Mouse (Mus musculus): Measurements from ENCODE around the gene Micu2. TPM values are rescaled to one million over a fixed set of nuclear protein-coding genes. Genes with fewer than 3 reads are reported as not detected.

Micu2 gene
- polyA plus RNA-seq, 1 experiment from 2014 or later = 70.1 TPM

- no peak overlapping the region for H3K9ac ChIP-seq (replicated peaks)
- ATAC-seq (ENCODE audit: low FRiP score, low read depth) = no peak
- no peak overlapping the region for H3K27ac ChIP-seq (replicated peaks)
- H3K4me1 ChIP-seq = peaks cover 17% of the 10 kb centered on the region; the same call in 1 of the 2 replicates
- 94% methylated on average over 2 of the region's 2 CpGs for WGBS
- no peak overlapping the region for H3K4me2 ChIP-seq (replicated peaks)
- no peaks in the 10 kb centered on the region for H3K27me3 ChIP-seq
- H3K4me3 ChIP-seq = no peak overlapping the region
- no peaks in the 10 kb centered on the region for H3K9me3 ChIP-seq
- H3K36me3 ChIP-seq = no peaks in the 10 kb centered on the region
Observed at GRCm38 (mm10) chr14:57886032-57886431, 113.0 kb downstream of the Micu2 start.

- Histone ChIP-seq H3K27ac (replicated peaks) (no peak overlapping the region), H3K4me2 (replicated peaks) (no peak overlapping the region), H3K4me1 (peaks cover 14% of the 10 kb centered on the region; the same call in 1 of the 2 replicates), H3K27me3 (no peaks in the 10 kb centered on the region), H3K9me3 (no peaks in the 10 kb centered on the region), H3K36me3 (no peaks in the 10 kb centered on the region), H3K9ac (replicated peaks) (no peak overlapping the region), H3K4me3 (no peak overlapping the region)
- 88% methylated on average over 3 of the region's 3 CpGs for WGBS
- no peak for ATAC-seq (ENCODE audit: low FRiP score, low read depth)
Observed at GRCm38 (mm10) chr14:57883341-57883740, 115.7 kb downstream of the Micu2 start.

GRCm38 (mm10) chr14:57882720-57883119, 116.3 kb downstream of the Micu2 start:
- no peak overlapping the region for H3K9ac ChIP-seq (replicated peaks)
- 65% methylated on average over 4 of the region's 4 CpGs for WGBS
- no peaks in the 10 kb centered on the region for H3K9me3 ChIP-seq
- H3K4me3 ChIP-seq = no peak overlapping the region
- H3K27me3 ChIP-seq = no peaks in the 10 kb centered on the region
- H3K4me1 ChIP-seq = peaks cover 9% of the 10 kb centered on the region; the same call in 1 of the 2 replicates
- H3K4me2 ChIP-seq (replicated peaks) = no peak overlapping the region
- ATAC-seq (ENCODE audit: low FRiP score, low read depth) = no peak
- no peaks in the 10 kb centered on the region for H3K36me3 ChIP-seq
- no peak overlapping the region for H3K27ac ChIP-seq (replicated peaks)

- WGBS = 57% methylated on average over 4 of the region's 4 CpGs
- Histone ChIP-seq H3K27ac (replicated peaks) (no peak overlapping the region), H3K4me1 (peaks cover 6% of the 10 kb centered on the region; the same call in 1 of the 2 replicates), H3K36me3 (no peaks in the 10 kb centered on the region), H3K4me3 (no peak overlapping the region), H3K27me3 (no peaks in the 10 kb centered on the region), H3K9me3 (no peaks in the 10 kb centered on the region), H3K9ac (replicated peaks) (no peak overlapping the region; the same call in 1 of the 2 replicates), H3K4me2 (replicated peaks) (no peak overlapping the region)
- no peak for ATAC-seq (ENCODE audit: low FRiP score, low read depth)
Observed at GRCm38 (mm10) chr14:57881793-57882192, 117.3 kb downstream of the Micu2 start.

GRCm38 (mm10) chr14:57881074-57881473, 118.0 kb downstream of the Micu2 start:
- Histone ChIP-seq H3K9me3 (no peaks in the 10 kb centered on the region), H3K9ac (replicated peaks) (no peak overlapping the region), H3K27ac (replicated peaks) (no peak overlapping the region), H3K4me1 (peaks cover 6% of the 10 kb centered on the region; the same call in 1 of the 2 replicates), H3K4me2 (replicated peaks) (no peak overlapping the region), H3K4me3 (no peak overlapping the region), H3K27me3 (no peaks in the 10 kb centered on the region), H3K36me3 (no peaks in the 10 kb centered on the region)
- no peak for ATAC-seq (ENCODE audit: low FRiP score, low read depth)

GRCm38 (mm10) chr14:57877921-57878320, 121.1 kb downstream of the Micu2 start:
- Histone ChIP-seq H3K27me3 (no peaks in the 10 kb centered on the region), H3K9me3 (no peaks in the 10 kb centered on the region), H3K4me2 (replicated peaks) (no peak overlapping the region), H3K4me1 (0 out of 2 replicates have a peak, but pooled peaks cover 3% of the 10 kb centered on the region), H3K36me3 (peaks cover 6% of the 10 kb centered on the region; the same call in 1 of the 2 replicates), H3K4me3 (no peak overlapping the region), H3K9ac (replicated peaks) (no peak overlapping the region), H3K27ac (replicated peaks) (no peak overlapping the region)
- no peak for ATAC-seq (ENCODE audit: low FRiP score, low read depth)
- WGBS = 95% methylated on average over 9 of the region's 9 CpGs

- ATAC-seq (ENCODE audit: low FRiP score, low read depth) = no peak
- 96% methylated on average over 3 of the region's 3 CpGs for WGBS
- no peak overlapping the region for H3K9ac ChIP-seq (replicated peaks)
- peaks cover 48% of the 10 kb centered on the region for H3K36me3 ChIP-seq
- no peak overlapping the region for H3K4me2 ChIP-seq (replicated peaks)
- no peaks in the 10 kb centered on the region for H3K4me1 ChIP-seq
- no peak overlapping the region for H3K27ac ChIP-seq (replicated peaks)
- no peaks in the 10 kb centered on the region for H3K27me3 ChIP-seq
- H3K9me3 ChIP-seq = no peaks in the 10 kb centered on the region
- H3K4me3 ChIP-seq = no peak overlapping the region
Observed at GRCm38 (mm10) chr14:57866676-57867276, 132.3 kb downstream of the Micu2 start.

Other genes with a start within 250 kb of the Micu2 start
- gene Lats2, start 240.9 kb downstream of the Micu2 start, polyA plus RNA-seq (2016; fragmentation: Nextera tagmentation; extraction: Ambion mirVana) = 17.0 and 17.1 TPM in 2 replicates
- 23.0 and 39.1 TPM in 2 replicates for gene Sap18, start 201.1 kb downstream of the Micu2 start, polyA plus RNA-seq (2016; fragmentation: Nextera tagmentation; extraction: Ambion mirVana)
- gene Ska3, start 173.1 kb downstream of the Micu2 start, polyA plus RNA-seq (2016; fragmentation: Nextera tagmentation; extraction: Ambion mirVana) = 36.3 and 36.5 TPM in 2 replicates
- 126 and 131 TPM in 2 replicates for gene Mrpl57, start 173.0 kb downstream of the Micu2 start, polyA plus RNA-seq (2016; fragmentation: Nextera tagmentation; extraction: Ambion mirVana)
- gene Zdhhc20, start 109.0 kb downstream of the Micu2 start, polyA plus RNA-seq (2016; fragmentation: Nextera tagmentation; extraction: Ambion mirVana) = 58.2 and 61.4 TPM in 2 replicates
- gene Fgf9, start 71.3 kb upstream of the Micu2 start, polyA plus RNA-seq (2016; fragmentation: Nextera tagmentation; extraction: Ambion mirVana) = 3.4 and 3.9 TPM in 2 replicates

All from midbrain, embryonic 12.5 days (tissue).